8 mouse cellular contexts compared by ENCODE assay signal in the genomic region with DNA sequence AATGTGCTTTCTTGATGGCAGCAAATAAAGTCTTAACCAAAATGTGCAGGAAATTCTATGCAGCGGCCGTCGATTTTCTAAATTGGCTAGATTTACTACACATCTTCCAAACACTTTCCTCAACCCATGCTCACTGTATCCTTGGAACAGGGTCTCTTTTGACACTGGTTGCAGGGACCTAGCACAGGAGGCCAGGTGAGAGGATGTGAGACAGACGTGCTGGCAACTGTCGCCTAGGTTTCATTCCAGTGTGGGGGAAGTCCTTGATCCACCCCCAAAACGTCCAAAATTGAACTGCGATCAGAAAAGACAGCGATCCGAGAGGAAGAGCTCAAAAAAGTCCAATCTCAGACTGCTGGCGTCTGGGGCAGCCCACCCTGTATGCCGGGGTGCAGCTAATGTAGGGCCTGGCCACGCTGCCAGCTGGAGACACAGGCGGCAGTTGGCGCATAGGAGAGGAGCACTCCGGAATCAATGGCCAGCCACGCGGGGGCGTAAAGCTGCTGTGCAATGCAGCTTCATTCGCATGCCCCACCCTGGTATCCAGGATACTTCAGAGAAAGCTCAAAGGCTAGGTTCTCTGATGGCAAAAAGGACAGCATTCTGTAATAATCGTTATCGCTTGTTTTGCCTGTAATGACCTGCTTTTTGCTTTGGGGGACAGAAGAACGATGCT. TPM values are rescaled to one million over a fixed set of nuclear protein-coding genes. Genes with fewer than 3 reads are reported as not detected.
DNase-seq lines count a peak whose midpoint lies in the region; ATAC-seq and TF ChIP-seq lines count a peak whose summit lies in the region.

No protein-coding gene starts in this region.

- 21% methylated on average over 22 of the region's 22 CpGs for WGBS in hindbrain, embryonic 15.5 days

- H3K36me3 ChIP-seq in hindbrain, embryonic 15.5 days = no peaks in the 10 kb centered on the region

- TF ChIP-seq CTCF in left cerebral cortex, adult 2 months (IDR thresholded peaks at IDR 0.05) = peak; percentile 49

- H3K4me1 ChIP-seq in hindbrain, embryonic 15.5 days (replicated peaks) = peaks cover 7% of the 10 kb centered on the region; the same call in 1 of the 2 replicates

- peak overlapping the region; percentile 51 for H3K4me2 ChIP-seq in hindbrain, embryonic 15.5 days

- H3K9ac ChIP-seq in hindbrain, embryonic 15.5 days = peak overlapping the region; percentile 31; the same call in 1 of the 2 replicates

- H3K27me3 ChIP-seq in hindbrain, embryonic 15.5 days = no peaks in the 10 kb centered on the region

- no peak overlapping the region for H3K27ac ChIP-seq in hindbrain, embryonic 15.5 days (replicated peaks)
- H3K27ac ChIP-seq in left cerebral cortex, adult 2 months = no peak overlapping the region

- peak; percentile 87 for DNase-seq in NIH3T3 (ENCODE audit: low read depth)
- peak; percentile 60 to 81 for DNase-seq in cerebellum, postnatal 25 days
- peak; percentile 59 for DNase-seq in gastrocnemius, adult 18-20 months (ENCODE audit: low spot score)
- peak; percentile 73 to 75 for DNase-seq in left cerebral cortex, adult 2 months (ENCODE audit: extremely low spot score in 1 of 2, low spot score in 2 of 2)
- peak; percentile 85 for DNase-seq in lung, postnatal 4 days
- DNase-seq in right cerebral cortex, adult 2 months (ENCODE audit: low spot score in 2 of 2) = peak; percentile 77
- DNase-seq in urinary bladder, adult 2 months (ENCODE audit: low spot score) = peak; percentile 44

- H3K4me3 ChIP-seq in hindbrain, embryonic 15.5 days = peak overlapping the region; percentile 25
- H3K4me3 ChIP-seq in left cerebral cortex, adult 2 months = peak overlapping the region; percentile 36

- intact Hi-C loops in left cerebral cortex, adult 2 months (cut with DNase I) = loop anchor here (10.0 kb wide), 1 partner anchor 171 kb away; the partner anchor contains the start of gene Dse

- peak; percentile 94 for ATAC-seq in hindbrain, embryonic 15.5 days (ENCODE audit: low FRiP score, low read depth)

- H3K9me3 ChIP-seq in hindbrain, embryonic 15.5 days = no peaks in the 10 kb centered on the region

RNA-seq across cellular contexts. Expression of gene Trappc3l, which starts 3.6 kb away (rescaled TPM):
- total RNA-seq in gastrocnemius, adult 18-20 months (2021) = not detected
- polyA plus RNA-seq in hindbrain, embryonic 15.5 days (2015; fragmentation: Nextera tagmentation; extraction: Ambion mirVana) = 0.25 TPM in 1 of 2 replicates, not detected in the other
- under 1 TPM in 1 of 2 experiments, not detected in 1; 0.43 TPM for total RNA-seq in left cerebral cortex, adult 2 months (2021)
- 0.07 TPM in 1 of 2 replicates, not detected in the other for polyA plus RNA-seq in urinary bladder, adult 2 months (2012; rRNA removed)

RNA-seq across cellular contexts. Expression of gene Calhm4, which starts 10.3 kb away (rescaled TPM):
- not detected for total RNA-seq in gastrocnemius, adult 18-20 months (2021)
- polyA plus RNA-seq in hindbrain, embryonic 15.5 days (2015; fragmentation: Nextera tagmentation; extraction: Ambion mirVana) = not detected in 2 replicates
- total RNA-seq in left cerebral cortex, adult 2 months (2021) = not detected
- 0.03 TPM in 1 of 2 replicates, not detected in the other for polyA plus RNA-seq in urinary bladder, adult 2 months (2012; rRNA removed)

RNA-seq across cellular contexts. Expression of gene Rwdd1, which starts 14.3 kb away (rescaled TPM):
- total RNA-seq in gastrocnemius, adult 18-20 months (2021) = 100 to 1,000 TPM; 154 to 162 TPM
- 118 and 121 TPM in 2 replicates for polyA plus RNA-seq in hindbrain, embryonic 15.5 days (2015; fragmentation: Nextera tagmentation; extraction: Ambion mirVana)
- total RNA-seq in left cerebral cortex, adult 2 months (2021) = 10 to 100 TPM; 89.9 to 96.3 TPM
- 66.1 and 68.9 TPM in 2 replicates for polyA plus RNA-seq in urinary bladder, adult 2 months (2012; rRNA removed)
